Mouse (Mus musculus) liver, adult 2 months (tissue): ENCODE results near the gene Zfp786. TPM values are rescaled to one million over a fixed set of nuclear protein-coding genes. Genes with fewer than 3 reads are reported as not detected.
"Not testable (repeated sequence)": the region's sequence is repeated elsewhere in the genome, so short reads cannot be mapped to it uniquely, and the experiment has no call there.

Source experiments
- DNase-seq: peaks from one replicate; pipeline ENCODE4 v3.0.0-alpha.2; 2011; ENCODE audit warnings: low read depth, low spot score; ENCODE audit errors: extremely low read depth
- H3K27ac ChIP-seq: fragments of 200-500 bp; replicated peaks from 2 replicates; pipeline ENCODE4 v1.5.1; 2012; ENCODE audit warnings: low read depth, mild to moderate bottlenecking, control low read depth, inconsistent platforms, low read length; ENCODE audit not compliant: insufficient read depth
- H3K27me3 ChIP-seq: fragments of 200-500 bp; 2 replicates; pipeline ENCODE4 v1.6.1; 2012; ENCODE audit warnings: mild to moderate bottlenecking, moderate library complexity, low read length, inconsistent platforms; ENCODE audit not compliant: control insufficient read depth, insufficient read depth
- H3K36me3 ChIP-seq: fragments of 200-500 bp; 2 replicates; pipeline ENCODE4 v1.6.1; 2012; ENCODE audit warnings: low read length, inconsistent platforms; ENCODE audit not compliant: control insufficient read depth, insufficient read depth
- H3K4me1 ChIP-seq: fragments of 200-500 bp; 2 replicates; pipeline ENCODE4 v1.6.1; 2011; ENCODE audit warnings: low read length; ENCODE audit not compliant: control insufficient read depth, insufficient read depth
- H3K4me3 ChIP-seq: fragments of 200-500 bp; 2 replicates; pipeline ENCODE4 v1.5.1; 2011; ENCODE audit warnings: low read depth, mild to moderate bottlenecking, control low read depth, low read length, moderate library complexity; ENCODE audit not compliant: insufficient read depth
- H3K79me2 ChIP-seq: fragments of 200-500 bp; 2 replicates; pipeline ENCODE4 v1.6.1; 2012; ENCODE audit warnings: inconsistent platforms, mild to moderate bottlenecking, low read length, moderate library complexity; ENCODE audit not compliant: control insufficient read depth, insufficient read depth
- H3K9ac ChIP-seq: fragments of 200-500 bp; 2 replicates; pipeline ENCODE4 v1.6.1; 2012; ENCODE audit warnings: low read depth, mild to moderate bottlenecking, control low read depth, inconsistent platforms, low read length
- CTCF ChIP-seq: fragments of 200-500 bp; IDR thresholded peaks from 2 replicates; pipeline ENCODE4 v1.5.1; 2011; ENCODE audit warnings: low read depth, low read length, control low read depth
- POLR2A ChIP-seq: fragments of 200-500 bp; IDR thresholded peaks from 2 replicates; pipeline ENCODE4 v1.6.1; 2011; ENCODE audit warnings: low read length, control low read depth; ENCODE audit not compliant: insufficient read depth; ENCODE audit errors: extremely low read depth
- WGBS: fragments of 180-500 bp; shearing (Covaris S2); methylation state at CpG from one replicate; pipeline ENCODE4 v1.1.7; 2018; 5-methylcytosine and 5-hydroxymethylcytosine counted together
- polyA plus RNA-seq: library from polyadenylated mRNA; depleted of rRNA; stranded (reverse); fragments of >200 nt; gene quantifications from 2 replicates; pipeline ENCODE4 v1.2.3, GENCODE M21; 2012
- total RNA-seq: library from RNA; depleted of rRNA; stranded (reverse); fragments of >200 nt; gene quantifications from 2 replicates; pipeline ENCODE4 v1.2.3, GENCODE M21; 2014

Zfp786 gene
- total and polyA plus RNA-seq, 2 experiments = 0.27 to 0.28 TPM

DNA sequence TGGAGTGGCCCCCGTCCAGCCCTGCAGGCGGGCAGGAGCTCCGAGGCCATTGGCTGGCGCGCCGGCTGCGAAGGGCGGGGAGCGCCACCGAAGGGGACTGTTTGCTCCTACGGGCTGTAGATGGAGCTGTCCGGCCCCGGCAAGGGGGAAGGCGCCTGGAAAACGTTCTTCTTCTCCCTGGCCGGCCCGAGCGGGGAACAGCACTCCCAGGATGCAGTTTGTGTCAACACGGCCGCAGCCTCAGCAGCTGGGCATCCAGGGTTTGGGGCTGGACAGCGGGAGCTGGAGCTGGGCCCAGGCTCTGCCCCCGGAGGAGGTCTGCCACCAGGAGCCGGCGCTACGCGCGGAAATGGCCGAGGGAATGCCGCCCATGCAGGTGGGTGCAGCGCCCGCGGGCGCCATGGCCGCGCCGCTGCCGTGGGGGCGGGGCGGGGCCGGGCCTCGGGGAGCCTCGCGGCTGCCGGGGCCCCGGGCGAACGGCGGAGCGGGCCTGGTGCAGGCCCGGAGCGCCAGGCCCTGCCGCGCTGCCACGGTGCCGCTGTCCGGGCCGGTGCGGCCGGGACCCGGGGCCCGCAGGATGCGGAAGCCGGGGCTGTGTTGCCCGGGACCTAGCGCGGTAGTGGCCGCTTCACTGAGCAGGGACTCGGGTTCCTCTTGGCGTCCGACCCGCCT, 46.9 kb upstream of the Zfp786 start:
- peak; percentile 74 for TF ChIP-seq CTCF
- TF ChIP-seq POLR2A = peak; percentile 66; the same call in 1 of the 2 replicates
- H3K9ac ChIP-seq = peak overlapping the region; percentile 86
- peak overlapping the region; percentile 82 for H3K27ac ChIP-seq
- WGBS = under 1% methylated on average over 69 of the region's 71 CpGs
- peaks cover 18% of the 10 kb centered on the region; the same call in 1 of the 2 replicates for H3K79me2 ChIP-seq
- H3K36me3 ChIP-seq = peaks cover 6% of the 10 kb centered on the region
- peak; percentile 81 for DNase-seq
- H3K4me3 ChIP-seq = peak overlapping the region; percentile 80
- H3K4me1 ChIP-seq = peaks cover 6% of the 10 kb centered on the region
- no peaks in the 10 kb centered on the region for H3K27me3 ChIP-seq

DNA sequence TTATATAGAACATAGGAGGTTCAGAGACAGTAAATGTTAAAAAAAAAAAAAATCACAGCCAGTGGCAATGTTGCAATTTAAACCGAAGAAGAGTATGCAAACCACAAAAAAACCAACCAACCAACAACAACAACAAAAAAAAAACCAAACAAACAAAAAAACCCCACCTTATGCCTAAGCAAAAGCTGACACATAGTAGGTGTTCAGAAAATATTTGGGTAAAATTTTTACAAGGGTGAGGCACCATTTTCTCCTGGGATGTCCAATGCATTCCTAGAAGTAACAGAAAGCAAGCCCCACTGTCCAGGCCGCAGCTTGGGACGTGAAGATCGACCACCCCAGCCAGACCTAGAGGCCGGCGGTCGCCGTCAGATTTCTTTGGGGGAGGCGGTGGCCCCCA, 46.4 kb upstream of the Zfp786 start, which contains the start of gene Zfp282:
TSS of gene Zfp282 (plus strand) at position 147 of the 400 bp plus-strand sequence.
- H3K79me2 ChIP-seq = peaks cover 18% of the 10 kb centered on the region; the same call in 1 of the 2 replicates
- peaks cover 6% of the 10 kb centered on the region for H3K4me1 ChIP-seq
- DNase-seq = no peak
- 7% methylated on average over 9 of the region's 9 CpGs for WGBS
- peak within 1 kb of the TSS; percentile 86 for H3K9ac ChIP-seq
- peak within 1 kb of the TSS; percentile 82 for H3K27ac ChIP-seq
- peak within 1 kb of the TSS; percentile 80 for H3K4me3 ChIP-seq
- no peak for TF ChIP-seq POLR2A
- TF ChIP-seq CTCF = no peak
- no peaks in the 10 kb centered on the region for H3K27me3 ChIP-seq
- peaks cover 5% of the 10 kb centered on the region for H3K36me3 ChIP-seq

DNA sequence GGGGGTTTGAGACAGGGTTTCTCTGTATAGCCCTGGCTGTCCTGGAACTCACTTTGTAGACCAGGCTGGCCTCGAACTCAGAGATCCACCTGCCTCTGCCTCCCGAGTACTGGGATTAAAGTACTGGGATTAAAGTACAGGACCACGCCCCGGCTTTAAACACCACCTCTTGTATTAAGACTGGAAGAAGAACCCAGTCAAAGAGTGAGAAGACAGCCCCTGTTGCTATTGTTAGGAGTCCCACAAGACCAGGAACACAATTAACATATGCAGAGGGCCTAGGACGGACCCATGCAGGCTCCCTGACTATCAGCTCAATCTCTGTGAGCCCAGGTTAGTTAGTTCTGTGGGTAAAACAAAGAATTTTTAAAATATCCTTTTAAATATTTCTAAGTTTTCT, 41.6 kb upstream of the Zfp786 start:
- TF ChIP-seq CTCF (no peak), POLR2A (no peak)
- no peak overlapping the region for H3K27ac ChIP-seq
- 95% methylated on average over 5 of the region's 5 CpGs for WGBS
- no peaks in the 10 kb centered on the region for H3K27me3 ChIP-seq
- H3K4me3 ChIP-seq = no peak overlapping the region
- H3K36me3 ChIP-seq = peaks cover 4% of the 10 kb centered on the region; the same call in 1 of the 2 replicates
- H3K79me2 ChIP-seq = no peaks in the 10 kb centered on the region
- no peak for DNase-seq
- H3K9ac ChIP-seq = no peak overlapping the region
- H3K4me1 ChIP-seq = no peaks in the 10 kb centered on the region

DNA sequence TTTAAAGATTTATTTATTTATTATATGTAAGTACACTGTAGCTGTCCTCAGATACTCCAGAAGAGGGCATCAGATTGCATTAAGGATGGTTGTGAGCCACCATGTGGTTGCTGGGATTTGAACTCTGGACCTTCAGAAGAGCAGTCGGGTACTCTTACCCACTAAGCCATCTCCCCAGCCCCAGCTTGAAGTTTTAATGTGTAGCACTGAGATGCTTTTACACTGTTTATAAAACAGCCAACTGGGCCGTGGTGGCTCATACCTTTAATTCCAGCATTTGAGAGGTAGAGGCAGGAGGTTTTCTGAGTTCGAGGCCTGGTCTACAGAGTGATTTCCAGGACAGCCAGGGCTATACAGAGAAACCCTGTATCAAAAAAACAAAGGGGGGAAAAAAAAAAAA, 27.1 kb upstream of the Zfp786 start:
- not testable (repeated sequence) for H3K27ac ChIP-seq, H3K4me3 ChIP-seq, H3K27me3 ChIP-seq, H3K9ac ChIP-seq, H3K4me1 ChIP-seq, H3K79me2 ChIP-seq, DNase-seq
- peaks cover 26% of the 10 kb centered on the region; the same call in 1 of the 2 replicates for H3K36me3 ChIP-seq
- over 99% methylated on average over 3 of the region's 3 CpGs for WGBS

DNA sequence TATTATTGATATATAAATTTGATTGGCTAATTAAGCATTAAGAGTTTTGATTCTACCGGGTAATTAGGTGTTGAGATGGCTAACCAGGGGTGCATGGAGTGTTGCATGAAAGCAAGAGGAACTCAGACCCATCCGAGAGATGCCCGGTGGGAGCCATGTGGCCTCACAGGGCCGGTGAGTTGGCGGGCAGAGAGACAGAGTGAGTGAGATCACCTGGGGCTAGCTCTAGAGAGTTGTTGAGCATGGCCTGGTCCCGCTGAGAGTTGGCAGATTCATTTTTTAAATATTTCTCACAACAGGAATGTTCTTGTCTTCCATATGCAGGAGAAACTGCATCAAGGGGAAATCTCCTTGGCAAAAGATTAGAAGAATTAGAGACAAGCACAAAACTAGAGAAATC, 26.6 kb upstream of the Zfp786 start:
- WGBS = 93% methylated on average over 6 of the region's 6 CpGs
- Histone ChIP-seq H3K4me1 (no peaks in the 10 kb centered on the region), H3K36me3 (peaks cover 22% of the 10 kb centered on the region; the same call in 1 of the 2 replicates), H3K79me2 (no peaks in the 10 kb centered on the region), H3K27ac (no peak overlapping the region), H3K4me3 (no peak overlapping the region), H3K9ac (no peak overlapping the region), H3K27me3 (no peaks in the 10 kb centered on the region)
- no peak for DNase-seq
- TF ChIP-seq CTCF = no peak
- no peak for TF ChIP-seq POLR2A

DNA sequence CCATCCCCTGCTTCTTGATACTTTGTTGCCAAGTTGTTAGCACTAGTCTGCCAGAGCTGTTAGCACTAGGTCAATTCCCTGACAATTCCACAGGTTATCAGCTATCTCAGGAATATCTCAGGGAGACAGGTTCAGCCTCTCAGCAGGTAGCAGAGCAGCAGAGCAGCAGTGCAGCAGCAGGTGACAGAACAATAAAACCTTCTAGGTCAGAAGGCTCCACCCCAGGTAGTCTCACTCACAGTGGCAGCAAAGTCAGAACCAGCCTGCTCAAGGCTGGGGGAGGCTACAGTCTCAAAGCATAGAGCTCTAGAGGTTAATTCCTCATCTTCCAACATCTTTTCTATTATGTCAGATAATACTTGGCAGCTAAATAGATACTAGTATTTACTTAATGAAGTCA, 15.1 kb upstream of the Zfp786 start:
- Histone ChIP-seq H3K4me1 (no peaks in the 10 kb centered on the region), H3K79me2 (no peaks in the 10 kb centered on the region; the same call in 1 of the 2 replicates), H3K27me3 (no peaks in the 10 kb centered on the region), H3K27ac (no peak overlapping the region), H3K4me3 (no peak overlapping the region), H3K9ac (no peak overlapping the region), H3K36me3 (peaks cover 12% of the 10 kb centered on the region)
- DNase-seq = no peak
- no peak for TF ChIP-seq CTCF
